Mouse (Mus musculus) megakaryocyte-erythroid progenitor cell, adult 5-6 weeks (primary cell): ENCODE data around the gene Dyx1c1. TPM values are rescaled to one million over a fixed set of nuclear protein-coding genes. Genes with fewer than 3 reads are reported as not detected.

Experiments used
- ATAC-seq: replicated peaks from 2 replicates; pipeline ENCODE4 v1.8.0; 2016; ENCODE audit warnings: mild to moderate bottlenecking, inconsistent platforms; ENCODE audit not compliant: severe bottlenecking, poor library complexity, low FRiP score, low TSS enrichment
- total RNA-seq, 2 experiments: library from RNA; stranded (forward) in 1 of 2; stranded (reverse) in 1 of 2; fragments of 200-1000, 215-1000 nt in 1 of 2; fragments of >200 nt in 1 of 2; fragmentation: Nextera tagmentation in 1 of 2; gene quantifications; 2 replicates each; pipeline ENCODE4 v1.2.3; 2014 to 2017

Dyx1c1 gene
- total RNA-seq (2014; fragmentation: Nextera tagmentation) (not detected in 2 replicates), total RNA-seq (2017) (1.3 TPM in 1 of 2 replicates, not detected in the other)

GRCm38 (mm10) chr9:72958521-72959450, at the start of gene Dyx1c1, which contains the start of gene Gm44503:
Gene Dyx1c1, plus strand, starts transcription at chr9:72958785.
Gene Gm44503, plus strand, starts transcription at chr9:72958852.
- ATAC-seq, result peak; percentile 91

- ATAC-seq, result no peak
Observed at GRCm38 (mm10) chr9:72911381-72911780, 47.2 kb upstream of the Dyx1c1 start.

DNA sequence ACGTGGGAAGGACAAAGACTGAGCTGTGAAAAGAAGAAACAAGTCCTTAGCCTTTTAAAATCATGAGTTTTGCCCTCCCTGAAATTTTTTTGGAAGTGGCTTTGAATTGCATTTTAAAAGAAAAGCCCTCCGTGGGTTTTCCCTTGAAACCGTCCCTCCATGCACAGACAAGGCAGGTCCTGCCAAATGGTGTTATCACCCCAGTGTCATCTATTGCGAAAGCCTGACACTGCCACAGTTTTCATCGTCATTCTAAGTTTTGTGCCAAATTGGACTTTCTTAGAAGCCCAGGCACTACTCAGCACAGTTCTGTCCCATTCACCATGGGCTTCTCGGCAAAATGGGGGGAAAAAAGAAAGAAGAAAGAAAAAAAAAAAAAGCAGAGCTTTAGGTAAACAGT, 45.0 kb upstream of the Dyx1c1 start:
- ATAC-seq, result no peak

DNA sequence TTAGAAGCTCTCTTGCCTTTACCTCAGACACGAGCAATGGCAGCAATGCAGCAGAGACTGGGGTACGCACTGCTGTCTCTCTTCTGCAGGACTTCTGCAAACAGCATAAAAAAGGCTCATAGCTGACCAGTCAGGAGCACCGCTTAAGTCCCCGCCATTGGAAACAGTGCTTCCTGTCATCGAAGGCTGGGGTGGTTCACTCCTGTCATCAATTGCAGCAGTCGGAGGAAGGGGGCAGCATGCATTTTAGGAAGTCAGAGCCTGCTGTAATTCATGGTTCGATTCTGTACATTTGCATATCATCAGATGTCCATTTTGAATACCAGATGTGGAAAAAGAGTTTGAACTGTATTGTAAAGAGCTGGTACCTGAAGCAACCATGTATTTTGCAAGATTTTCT, 42.9 kb upstream of the Dyx1c1 start:
- ATAC-seq, result no peak

- no peak for ATAC-seq
Observed at GRCm38 (mm10) chr9:72923068-72923467, 35.5 kb upstream of the Dyx1c1 start.

- ATAC-seq, result no peak
Observed at GRCm38 (mm10) chr9:72925021-72925934, 33.3 kb upstream of the Dyx1c1 start, which contains the start of gene Pygo1. Gene Pygo1, plus strand, starts transcription at chr9:72925645.

DNA sequence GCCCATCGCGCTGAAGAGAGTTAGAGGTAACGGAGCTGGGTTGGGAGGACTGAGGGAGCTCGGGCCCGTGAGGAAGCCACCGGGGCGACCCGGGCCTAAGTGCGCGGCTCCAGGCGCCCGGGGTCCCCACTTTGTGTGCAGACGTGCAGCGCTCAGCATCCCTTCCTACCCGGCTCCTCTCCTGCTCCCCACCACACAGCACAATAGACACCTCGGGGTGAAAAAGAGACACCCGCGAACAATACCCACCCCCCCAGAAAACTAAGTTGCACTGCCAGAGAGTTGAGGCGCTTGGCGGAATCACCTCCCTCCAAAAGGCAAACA, 32.7 kb upstream of the Dyx1c1 start:
- no peak for ATAC-seq

DNA sequence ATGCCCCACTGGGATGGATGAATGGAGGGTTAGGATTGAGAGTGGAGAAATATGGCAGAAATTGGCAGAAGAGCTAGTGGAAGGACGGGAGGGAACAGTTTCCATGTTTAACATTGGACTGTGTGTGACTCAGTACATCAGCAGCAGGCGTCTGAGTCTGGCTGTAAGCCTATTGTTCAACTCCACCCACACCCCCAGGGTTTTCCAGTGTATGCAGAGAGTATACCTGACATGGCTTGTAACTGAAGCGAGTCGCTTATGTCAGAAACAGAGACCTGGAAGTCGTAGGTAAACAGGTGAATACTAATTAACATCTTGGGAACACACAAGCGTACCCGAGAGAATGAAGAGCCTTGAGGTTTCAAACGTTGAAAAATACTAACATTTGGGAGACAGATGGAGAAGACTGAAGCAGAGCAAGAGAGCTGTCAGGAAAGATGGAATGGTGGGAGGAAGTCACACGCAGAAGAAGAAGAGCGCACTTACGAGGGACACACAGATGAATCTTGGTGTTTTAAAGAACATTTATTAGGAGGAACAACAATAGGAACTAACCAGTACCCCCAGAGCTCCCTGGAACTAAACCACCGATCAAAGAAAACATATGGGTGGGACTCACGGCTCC, 27.3 kb upstream of the Dyx1c1 start:
- no peak for ATAC-seq

GRCm38 (mm10) chr9:72935309-72935708, 23.3 kb upstream of the Dyx1c1 start:
- ATAC-seq, result no peak

DNA sequence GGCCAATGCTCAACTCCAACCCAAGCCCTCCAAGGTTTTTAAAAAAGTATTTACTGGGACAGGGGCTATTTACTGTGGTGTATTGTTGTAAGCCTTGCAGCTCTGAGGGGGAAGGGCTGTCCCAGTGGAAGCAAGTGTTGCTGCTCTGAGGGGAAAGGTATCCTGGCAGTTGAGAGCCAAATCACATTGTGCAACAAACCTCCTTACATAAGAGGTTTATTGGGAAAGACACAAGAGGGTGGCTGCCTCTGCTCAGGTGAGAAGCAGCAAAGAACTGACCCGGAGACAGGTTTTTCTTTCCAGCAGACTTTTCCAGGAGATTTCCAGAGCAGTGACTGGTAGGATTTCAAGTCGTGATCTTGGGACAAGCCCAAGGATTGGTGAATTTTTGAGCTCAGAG, 22.3 kb upstream of the Dyx1c1 start:
- no peak for ATAC-seq

DNA sequence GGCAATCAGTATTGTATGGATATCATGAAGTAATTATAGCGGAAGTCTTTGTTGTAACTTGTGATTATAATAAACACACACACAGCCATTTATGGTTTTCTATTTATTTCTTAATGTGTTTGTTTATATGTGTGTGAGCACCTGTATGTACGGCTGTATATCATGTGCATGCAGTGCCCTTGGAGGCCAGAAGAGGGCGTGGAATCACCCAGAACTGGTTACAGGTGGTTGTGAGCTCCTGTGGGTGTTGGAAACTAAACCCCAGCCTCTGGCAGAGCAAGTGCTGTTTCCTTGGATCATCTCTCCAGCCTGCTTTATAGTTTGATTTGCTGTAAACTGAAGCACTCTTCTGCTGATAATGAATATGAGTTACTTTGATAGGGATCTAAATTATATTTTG, 15.2 kb upstream of the Dyx1c1 start:
- no peak for ATAC-seq

- no peak for ATAC-seq
Observed at GRCm38 (mm10) chr9:72944286-72944685, 14.3 kb upstream of the Dyx1c1 start.

- no peak for ATAC-seq
Observed at GRCm38 (mm10) chr9:72947010-72947409, 11.6 kb upstream of the Dyx1c1 start.

DNA sequence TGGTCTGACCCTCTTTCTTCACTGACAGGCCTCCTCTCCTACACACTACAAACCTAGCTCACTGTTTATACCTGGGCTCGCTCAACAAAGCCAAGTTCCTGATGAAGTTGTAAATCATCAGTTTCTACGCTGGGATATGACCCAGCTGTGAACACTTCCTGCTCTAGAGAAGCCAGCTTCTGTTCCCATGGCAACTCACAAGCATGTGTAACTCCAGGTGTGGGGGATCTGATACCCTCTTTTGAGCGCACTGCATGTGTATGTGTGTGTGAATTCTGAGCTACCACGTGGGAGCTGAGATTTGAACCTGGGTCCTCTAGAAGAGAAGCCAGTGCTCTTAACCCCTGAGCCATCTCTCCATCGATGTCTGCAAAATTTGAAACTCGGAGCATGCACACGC, 9.0 kb upstream of the Dyx1c1 start:
- ATAC-seq, result no peak

- ATAC-seq, result no peak
Observed at GRCm38 (mm10) chr9:72954746-72955145, 3.8 kb upstream of the Dyx1c1 start.

GRCm38 (mm10) chr9:72955546-72955945, 3.0 kb upstream of the Dyx1c1 start:
- peak; percentile 48 for ATAC-seq

GRCm38 (mm10) chr9:72961346-72961745, 2.8 kb downstream of the Dyx1c1 start:
- no peak for ATAC-seq

DNA sequence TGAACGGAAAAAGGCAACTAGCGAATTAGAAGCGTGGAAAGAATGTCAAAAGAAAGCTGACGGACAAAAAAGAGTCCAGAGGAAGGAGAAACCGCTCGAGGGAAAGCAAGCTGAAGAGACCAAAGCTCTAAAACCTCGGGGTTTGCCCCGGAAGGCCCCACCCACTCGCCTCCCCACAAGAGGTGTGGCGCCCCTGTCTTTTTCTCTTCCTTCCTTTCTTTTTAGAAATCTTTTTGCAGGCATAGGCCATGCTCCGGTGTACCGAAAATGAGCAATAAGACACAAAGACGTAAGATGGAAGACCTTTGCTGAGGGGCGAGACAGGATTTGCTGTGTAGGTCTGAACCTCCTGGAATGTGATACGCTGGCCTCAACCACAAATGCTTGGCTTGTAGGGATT, 3.4 kb downstream of the Dyx1c1 start:
- ATAC-seq, result no peak

GRCm38 (mm10) chr9:72968349-72969061, 9.9 kb downstream of the Dyx1c1 start:
- peak; percentile 94 for ATAC-seq
